Mouse (Mus musculus) brain, embryonic 14.5 days (tissue): Measurements from ENCODE around the gene Fn1.

Experiments used
- CTCF ChIP-seq: fragments of 200-500 bp; IDR thresholded peaks from 2 replicates; pipeline ENCODE4 v1.5.1; 2012; ENCODE audit warnings: inconsistent platforms, mild to moderate bottlenecking, moderate library complexity, borderline replicate concordance; ENCODE audit not compliant: insufficient read depth, insufficient read length; ENCODE audit errors: extremely low read depth
- POLR2A ChIP-seq: fragments of 200-500 bp; IDR thresholded peaks from 2 replicates; pipeline ENCODE4 v1.6.1; 2012; ENCODE audit warnings: mild to moderate bottlenecking, inconsistent platforms, borderline replicate concordance; ENCODE audit not compliant: poor library complexity, insufficient read depth, insufficient read length, severe bottlenecking; ENCODE audit errors: extremely low read depth

DNA sequence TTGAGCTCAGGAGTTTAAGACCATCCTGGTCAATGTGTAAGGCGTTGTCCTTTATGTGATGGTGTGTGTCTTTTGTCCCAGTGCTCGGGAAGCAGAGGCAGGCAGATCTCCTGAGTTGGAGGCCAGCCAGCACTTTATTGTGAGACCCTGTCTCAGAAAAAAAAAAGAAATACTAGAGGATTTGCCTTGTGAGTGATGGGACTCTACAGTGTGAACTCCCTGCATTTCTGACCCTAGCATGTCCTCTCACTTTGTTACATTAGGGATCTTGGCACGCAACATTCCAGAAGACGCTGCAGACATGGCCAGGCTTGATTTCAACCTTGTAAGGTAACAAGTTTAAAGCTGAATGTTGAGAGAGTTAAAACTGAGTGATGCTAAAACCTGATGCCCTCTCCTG is 92.4 kb downstream of the Fn1 start:
- TF ChIP-seq CTCF (no peak), POLR2A (no peak)
